Mouse (Mus musculus) bone marrow, adult 2 months (tissue): Measurements from ENCODE around the gene Mok.

Source experiments
- CTCF ChIP-seq: fragments of 200-500 bp; IDR thresholded peaks from 2 replicates; pipeline ENCODE4 v1.5.1; 2011; ENCODE audit warnings: low read length, control low read depth; ENCODE audit not compliant: control insufficient read depth, insufficient read depth
- POLR2A ChIP-seq: fragments of 200-500 bp; IDR thresholded peaks from 2 replicates; pipeline ENCODE4 v1.6.1; 2011; ENCODE audit warnings: low read depth, mild to moderate bottlenecking, control low read depth, low read length, borderline replicate concordance; ENCODE audit not compliant: control insufficient read depth

- TF ChIP-seq CTCF: no peak
- no peak for TF ChIP-seq POLR2A
These were observed 34.6 kb upstream of the Mok start for GRCm38 (mm10) chr12:110875351-110875750.
